Mouse (Mus musculus) left cerebral cortex, adult 8-10 months (tissue): ENCODE measurements around the gene BC051142. TPM values are rescaled to one million over a fixed set of nuclear protein-coding genes. Genes with fewer than 3 reads are reported as not detected.
"Not testable (repeated sequence)": the region's sequence is repeated elsewhere in the genome, so short reads cannot be mapped to it uniquely, and the experiment has no call there.

Experiments
- DNase-seq, 2 experiments: peaks; one replicate each; pipeline ENCODE4 v3.0.0; 2022; ENCODE audit warnings: low spot score in 2 of 2
- total RNA-seq, 4 experiments: library from RNA; stranded (reverse); gene quantifications; 2 replicates each; pipeline ENCODE4 v1.2.4; 2022

Gene BC051142
- total RNA-seq, 4 experiments from 2014 or later, result 3.3 to 5.1 (median 4.3) TPM

DNA sequence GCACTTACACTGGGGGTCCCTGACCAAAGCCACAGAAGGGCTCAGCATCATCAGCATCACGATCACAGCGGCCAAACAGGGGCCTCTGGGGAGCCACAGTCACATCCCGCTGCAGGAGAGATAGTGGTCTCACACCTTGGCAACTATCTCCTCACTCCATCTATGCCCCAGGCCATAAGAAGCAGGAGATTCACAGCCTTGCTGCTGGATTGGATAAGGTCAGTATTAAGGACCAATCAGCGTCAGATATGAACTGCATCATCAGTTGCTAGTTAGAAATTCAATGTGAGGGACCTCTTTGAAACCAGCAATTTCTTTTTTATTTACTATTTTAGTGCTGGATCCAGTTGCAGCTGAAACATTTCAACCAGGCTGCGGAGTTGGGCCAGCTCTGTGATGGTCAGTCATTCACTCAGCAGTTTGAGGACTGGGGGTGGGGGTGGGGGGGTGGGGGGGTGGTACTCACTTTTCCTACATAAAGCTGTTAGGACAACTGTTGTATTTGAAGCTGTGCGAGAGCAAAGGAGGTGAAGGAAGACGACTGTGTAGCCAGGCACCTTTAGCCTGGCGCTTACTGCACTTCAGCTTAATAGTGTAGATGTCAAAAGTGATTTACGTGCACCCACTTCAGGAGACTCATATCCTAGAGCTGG lies 436 bp upstream of the BC051142 start:
- peak in 1 of 2 experiments; percentile 48 for DNase-seq

DNA sequence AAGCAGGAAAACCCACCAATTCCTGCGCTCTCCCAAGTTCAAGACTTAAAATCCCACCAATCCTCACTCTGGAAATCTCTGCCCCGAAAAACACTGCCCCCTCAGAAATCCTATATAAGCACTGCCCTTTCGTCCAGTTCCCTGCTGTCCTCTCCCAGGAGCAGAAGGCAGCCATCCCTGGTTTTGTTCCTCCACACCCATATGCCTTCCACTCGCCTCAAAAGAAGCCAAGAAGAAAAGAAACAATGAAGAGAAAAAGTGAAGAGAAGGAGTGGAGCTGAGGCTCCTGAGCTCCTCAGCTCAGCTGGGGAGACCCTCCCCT lies 735 bp downstream of the BC051142 start:
- DNase-seq, result no peak

DNA sequence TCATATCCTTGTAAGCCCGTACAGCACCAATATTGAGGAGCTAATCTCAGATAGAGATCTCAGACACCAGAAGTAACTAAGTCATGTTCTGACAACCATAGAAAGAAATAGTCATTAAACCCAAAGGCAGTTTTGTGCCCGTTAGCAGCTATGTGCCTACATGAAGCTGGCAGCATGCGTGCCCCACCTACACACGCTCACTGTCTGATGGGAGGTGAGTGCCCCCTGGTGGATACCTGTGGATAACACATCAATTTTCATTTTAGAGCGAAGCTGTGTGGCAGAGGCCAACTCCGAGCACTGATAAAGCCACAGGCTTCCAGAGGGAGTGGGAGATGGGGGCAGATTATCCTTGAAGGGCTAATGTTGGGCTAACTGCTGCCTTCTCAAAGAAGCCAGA lies 12.5 kb downstream of the BC051142 start:
- DNase-seq, result peak; percentile 35 to 60

DNA sequence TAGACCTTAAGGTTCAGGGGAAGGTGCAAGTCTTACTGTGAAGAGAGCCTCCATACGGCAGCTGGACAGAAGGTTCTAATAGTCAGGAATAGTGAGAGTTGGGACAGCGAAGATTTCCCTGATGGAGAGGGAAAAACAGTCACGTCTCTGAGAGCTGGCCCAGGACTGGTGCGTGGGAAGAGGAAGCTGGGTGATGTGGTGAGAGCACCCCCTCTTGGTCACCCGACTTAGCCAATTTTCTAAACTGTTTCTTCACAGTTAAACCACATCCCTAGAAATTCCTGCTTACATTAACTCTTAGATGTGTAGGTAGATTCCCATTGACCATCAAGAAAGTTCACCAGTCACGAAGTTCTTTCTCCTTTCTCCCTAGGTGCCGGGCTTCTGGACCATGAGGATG lies 21.4 kb downstream of the BC051142 start:
- no peak for DNase-seq

DNA sequence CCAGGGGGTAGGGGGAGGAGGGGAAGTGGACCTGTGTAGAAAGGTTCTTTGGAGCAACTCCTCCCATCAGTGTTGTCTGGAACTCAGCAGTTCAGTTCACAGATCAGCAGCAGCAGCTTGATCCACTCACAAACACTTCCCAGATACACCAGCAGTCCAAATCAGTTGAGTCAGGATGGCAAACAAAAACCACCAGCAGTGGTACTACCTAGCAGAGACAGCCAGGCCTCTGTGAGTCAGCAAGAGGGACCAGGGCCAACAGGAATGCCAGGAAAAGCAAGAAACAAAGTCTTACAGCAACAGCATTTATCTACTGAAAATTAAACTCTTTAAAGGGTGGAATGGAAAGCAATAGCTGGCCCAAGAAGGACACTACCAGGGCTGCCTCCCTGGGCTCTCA lies 29.0 kb downstream of the BC051142 start:
- DNase-seq, result peak in 1 of 2 experiments; percentile 25

DNA sequence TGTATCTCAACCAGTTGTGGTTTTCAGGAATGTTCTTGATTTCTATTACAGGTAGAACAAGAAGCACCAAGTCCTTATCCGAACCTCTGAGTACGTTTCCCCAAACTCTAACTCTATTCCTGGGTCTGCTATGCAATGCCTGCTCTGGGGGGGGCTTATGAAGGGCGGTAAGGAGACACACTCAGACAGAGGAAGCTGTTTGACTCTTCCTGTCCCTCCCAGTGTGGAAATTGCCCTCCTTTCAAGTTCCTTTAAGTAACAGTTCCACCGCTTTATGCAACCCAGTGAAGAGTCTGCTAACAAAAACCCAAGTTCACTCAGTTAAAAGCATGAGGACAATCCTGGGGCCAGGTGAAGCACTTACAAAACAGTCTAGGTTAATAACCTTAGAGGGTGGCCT lies 38.5 kb downstream of the BC051142 start:
- no peak for DNase-seq

DNA sequence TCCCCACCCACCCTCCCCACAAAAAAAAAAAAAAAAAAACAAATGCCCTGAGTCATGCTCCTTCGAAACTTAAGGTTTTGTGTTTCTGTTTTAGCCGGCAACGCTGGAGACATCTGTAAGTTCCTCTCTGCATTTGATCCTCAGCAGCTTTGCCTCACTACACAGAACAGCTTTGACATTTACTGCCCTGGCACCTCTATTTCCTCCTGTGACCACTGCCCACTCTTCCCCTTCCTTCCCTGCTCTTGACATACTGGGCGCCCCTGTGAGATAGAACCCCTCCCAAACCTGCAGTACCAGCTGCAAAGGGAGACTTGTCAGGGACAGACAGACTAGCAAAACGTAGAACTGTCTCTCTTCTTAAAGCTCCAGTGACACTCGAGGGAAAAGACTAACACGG lies 39.0 kb downstream of the BC051142 start:
- DNase-seq, result peak in 1 of 2 experiments; percentile 4

DNA sequence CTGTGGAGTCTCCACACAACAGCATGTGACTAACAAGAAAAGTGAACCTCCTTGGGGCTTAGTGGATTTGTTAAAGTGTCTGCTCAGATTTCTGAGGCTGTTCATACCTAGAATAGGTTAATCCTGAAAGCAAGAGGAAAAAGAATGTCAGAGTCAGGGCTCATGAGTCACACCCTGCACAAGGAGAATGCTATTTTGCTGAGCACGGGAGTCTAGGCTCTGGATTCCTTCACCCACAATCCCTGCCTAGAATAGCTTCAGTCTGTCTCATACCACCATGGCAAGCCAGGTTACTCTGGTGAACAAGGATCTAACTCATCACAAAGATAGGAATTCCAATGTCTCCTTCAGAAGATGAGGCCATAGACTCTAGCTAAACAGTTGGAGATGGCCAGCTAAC lies 40.0 kb downstream of the BC051142 start:
- peak; percentile 4 to 11 for DNase-seq

DNA sequence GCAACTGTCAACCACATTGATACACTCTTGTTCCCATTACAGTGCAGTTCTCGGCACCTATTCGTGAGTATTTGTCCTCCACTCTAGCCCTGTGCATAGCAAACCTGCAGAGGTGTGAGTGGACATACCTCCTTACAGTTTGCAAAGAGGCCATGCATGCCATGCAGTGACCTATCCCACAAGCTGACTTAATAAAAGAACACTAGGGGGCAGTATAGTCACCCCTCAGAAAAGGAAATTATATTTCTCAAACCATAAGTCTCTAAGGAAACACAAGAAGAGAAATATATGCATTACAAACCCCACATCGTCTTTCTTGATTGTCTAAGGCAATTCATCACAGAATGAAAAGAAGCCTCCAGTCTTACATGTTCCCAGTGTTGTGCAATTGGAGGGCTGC lies 41.2 kb downstream of the BC051142 start:
- DNase-seq, result no peak

DNA sequence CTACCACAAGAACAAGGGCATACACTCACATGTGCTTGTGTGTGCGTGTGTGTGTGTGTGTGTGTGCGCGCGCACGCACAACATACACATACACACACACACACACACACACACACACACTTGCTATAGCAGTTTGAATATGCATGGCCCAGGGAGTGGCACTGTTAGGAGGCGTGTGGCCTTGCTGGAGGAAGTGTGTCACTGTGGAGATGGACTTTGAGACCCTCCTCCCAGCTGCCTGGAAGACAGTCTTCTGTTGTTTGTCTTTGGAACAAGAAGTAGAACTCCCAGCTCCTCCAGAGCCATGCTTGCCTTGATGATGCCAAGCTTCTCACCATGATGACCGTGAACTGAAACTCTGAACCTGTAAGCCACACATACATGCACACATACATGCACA lies 43.4 kb downstream of the BC051142 start:
- DNase-seq, result no peak

DNA sequence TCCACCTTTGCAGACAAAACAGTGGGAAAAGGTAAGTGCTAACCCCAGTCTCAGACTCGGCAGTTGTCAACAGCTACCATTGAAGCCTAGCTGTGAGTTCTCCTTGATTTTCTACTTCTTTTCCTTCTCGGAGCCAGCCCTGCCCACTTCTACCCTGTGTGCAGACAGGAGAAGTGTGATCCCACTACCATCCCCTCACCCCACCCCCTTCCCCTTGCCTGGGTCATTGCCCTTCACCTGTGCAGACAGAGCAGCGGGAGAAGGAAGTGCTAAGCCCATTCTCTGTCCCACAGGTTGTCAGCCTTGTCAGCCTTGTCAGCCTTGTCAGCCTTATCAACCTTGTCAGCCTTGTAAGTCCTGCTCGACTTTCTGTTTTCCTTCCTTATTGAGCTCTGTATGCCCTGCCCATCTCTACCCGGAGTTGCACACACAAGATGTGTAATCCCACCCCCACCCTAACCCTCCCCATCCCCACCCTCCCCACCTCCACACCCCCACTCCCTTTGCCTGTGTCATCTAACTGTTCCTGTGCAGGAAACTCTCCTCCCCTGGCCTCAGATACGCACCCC lies 49.9 kb downstream of the BC051142 start:
- DNase-seq, result no peak

DNA sequence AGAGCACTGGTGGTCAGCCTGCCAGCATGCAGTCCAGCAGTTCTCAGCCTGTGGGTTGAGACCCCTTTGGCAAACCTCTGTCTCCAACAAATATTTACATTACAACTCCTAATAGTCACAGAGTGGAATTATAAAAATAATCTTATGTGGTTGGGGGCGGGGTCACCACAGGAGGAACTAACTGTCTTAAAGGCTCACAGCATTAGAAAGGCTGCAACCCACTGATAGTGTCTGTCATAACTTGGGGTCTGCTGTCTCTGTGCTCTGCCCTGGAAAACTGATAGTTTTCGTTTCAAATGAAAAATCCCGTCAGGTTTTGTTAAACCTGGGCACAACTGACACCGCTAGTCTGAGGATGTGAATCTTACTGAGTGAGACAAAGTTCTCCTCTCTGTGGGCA lies 59.0 kb downstream of the BC051142 start:
- DNase-seq, result no peak

DNA sequence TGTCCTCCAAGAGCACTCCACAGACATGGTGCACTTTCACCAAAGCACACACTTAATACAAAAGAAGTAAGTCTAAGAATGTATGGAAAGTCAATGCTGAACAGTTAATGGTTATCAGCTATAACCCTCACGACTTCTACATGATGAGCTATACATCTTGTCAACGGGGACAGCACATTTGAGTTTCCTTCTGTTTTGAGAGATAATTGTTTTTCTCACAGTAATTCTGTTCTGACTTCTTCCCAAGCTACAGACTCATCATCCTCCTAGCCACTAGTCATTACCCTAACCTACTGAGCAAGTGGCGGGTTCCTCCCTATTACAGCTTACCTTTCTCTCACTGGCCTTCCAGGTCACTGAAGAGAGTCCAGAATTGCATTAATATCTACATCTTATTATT lies 60.6 kb downstream of the BC051142 start:
- no peak for DNase-seq

DNA sequence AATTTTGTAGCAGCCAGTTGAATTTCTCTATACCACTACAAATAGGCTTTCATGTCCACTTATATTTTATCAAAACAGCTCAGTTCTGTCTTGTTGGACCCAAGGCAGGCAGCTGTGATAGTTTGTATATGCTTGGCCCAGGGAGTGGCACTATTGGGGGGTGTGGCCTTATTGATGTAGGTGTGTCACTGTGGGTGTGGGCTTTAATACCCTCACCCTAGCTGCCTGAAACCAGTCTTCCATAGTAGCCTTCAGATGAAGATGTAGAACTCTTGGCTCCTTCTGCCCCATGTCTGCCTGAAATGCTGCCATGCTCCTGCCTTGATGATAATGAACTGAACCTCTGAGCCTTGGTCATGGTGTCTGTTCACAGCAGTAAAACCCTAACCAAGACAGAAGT lies 67.3 kb downstream of the BC051142 start:
- not testable (repeated sequence) for DNase-seq

DNA sequence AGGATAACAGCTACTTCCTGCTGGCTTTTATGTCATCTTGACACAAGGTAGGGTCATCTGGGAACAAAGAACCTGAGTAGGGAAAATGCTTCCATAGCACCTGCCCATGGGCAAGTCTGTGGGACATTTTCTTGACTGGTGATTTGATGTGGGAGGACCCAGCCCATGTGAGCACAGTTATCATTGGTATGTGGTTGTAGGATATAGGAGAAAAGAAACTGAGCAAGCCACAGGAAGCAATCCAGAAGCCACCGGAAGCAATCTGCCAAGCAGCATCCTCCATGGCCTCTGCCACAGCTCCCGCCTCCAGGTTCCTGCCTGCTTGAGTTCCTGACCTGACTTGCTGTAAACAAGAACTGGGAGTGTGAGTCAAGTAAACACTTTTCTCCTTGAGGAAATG lies 71.9 kb downstream of the BC051142 start:
- no peak for DNase-seq

DNA sequence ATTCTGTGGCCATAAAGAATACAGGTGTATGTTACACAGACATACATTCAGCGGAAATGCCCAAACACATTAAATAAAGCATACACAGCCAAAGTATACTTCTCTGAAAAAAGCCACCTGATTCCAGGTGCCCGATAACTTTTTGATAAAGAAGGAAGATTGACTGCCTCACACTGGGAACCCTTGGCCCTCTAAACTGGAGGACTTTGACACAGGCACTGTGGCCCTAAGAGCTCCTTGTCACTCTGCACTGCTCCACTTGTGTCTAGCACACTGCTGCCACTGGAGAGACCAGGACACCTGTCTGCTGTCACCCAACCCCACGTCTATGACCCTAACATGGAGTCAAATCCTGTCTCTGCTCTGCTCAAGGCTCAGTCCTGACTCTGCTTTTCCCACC lies 76.4 kb downstream of the BC051142 start:
- no peak for DNase-seq

DNA sequence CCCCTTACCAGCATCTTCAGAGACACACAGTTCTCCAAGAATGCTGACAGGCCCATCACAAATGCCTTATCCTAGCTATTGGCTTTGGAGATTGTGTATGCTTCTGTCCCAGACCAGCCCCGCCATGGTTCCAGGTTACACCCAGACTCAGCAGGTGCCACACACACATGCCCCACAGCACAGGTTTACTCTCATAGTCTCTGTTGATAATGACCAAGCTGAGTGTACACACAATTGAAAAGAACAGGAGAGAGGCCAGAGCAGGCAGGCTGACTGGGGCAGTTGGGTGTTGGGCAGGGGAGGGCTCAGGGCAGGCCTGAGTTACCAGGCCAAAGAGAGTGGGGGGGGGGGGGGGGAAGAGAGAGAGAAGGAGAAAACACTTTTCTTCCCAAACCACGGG lies 77.8 kb downstream of the BC051142 start:
- DNase-seq, result no peak

DNA sequence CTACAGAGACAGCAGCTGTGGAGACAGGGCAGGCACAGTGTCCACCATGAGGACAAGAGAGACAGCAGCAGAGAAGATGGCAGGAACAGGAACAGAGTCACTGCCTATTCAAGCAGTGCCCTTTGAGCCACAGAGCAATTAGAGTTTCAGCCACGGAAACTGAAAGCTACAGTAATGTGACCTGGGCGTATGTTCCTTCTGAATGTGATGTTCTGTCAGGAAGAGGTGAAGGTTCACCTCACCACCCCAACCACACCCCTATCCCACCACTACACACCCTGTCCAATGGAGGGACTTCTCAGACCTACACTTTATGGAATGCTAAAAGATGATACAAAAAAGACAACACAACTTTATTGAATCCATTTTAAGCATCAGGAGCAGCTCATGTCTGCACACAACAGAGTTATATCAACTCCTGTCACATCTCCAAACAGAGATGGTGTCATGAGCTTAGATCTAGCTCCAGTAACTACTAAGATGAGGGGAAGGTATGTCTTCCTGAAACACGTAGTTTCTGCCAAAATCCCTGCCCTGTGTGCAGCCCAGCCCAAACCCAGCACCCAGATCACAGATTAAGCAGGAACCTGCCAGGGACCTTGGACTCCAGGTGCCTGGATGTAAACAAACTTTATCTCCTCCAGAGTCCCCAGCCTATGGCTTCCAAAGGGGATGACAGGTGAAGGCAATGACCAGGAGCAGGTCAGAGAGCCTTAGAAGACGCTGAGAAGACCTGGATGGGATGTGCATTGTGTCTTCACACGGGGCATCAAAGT lies 78.8 kb downstream of the BC051142 start, which contains the start of gene Btnl4:
Gene Btnl4, minus strand, starts transcription at position 81 of the 776 bp plus-strand sequence.
- not testable (repeated sequence) for DNase-seq

DNA sequence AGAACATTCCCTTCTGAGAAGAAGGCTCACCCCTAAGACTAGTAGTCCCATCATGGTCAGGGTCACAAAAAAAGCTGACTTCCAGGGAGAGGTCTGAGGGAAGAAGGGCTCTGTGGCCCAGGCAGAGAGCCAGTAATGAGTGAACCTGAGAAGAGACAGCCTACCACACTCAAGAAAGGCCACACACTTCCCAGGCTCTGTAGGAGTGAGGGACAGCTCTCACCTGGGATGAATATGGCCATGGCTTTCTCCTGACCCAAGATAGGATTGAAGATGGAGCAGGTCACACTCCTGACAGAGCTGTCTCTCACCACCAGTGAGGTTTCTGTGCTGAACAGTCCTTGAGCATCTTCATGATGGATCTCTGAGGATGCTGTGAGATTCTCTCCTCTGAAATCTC lies 94.2 kb downstream of the BC051142 start:
- DNase-seq, result no peak

DNA sequence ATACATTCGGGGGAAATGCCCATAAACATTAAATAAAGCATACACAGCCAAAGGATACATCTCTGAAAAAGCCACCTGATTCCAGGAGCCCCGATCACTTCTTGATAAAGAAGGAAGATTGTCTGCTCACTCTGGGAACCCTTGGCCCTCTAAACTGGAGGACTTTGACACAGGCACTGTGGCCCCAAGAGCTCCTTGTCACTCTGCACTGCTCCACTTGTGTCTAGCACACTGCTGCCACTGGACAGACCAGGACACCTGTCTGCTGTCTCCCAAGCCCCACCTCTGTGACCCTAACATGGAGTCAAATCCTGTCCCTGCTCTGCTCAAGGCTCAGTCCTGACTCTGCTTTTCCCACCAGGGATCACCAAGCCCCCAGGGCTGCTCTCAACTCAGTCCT lies 96.5 kb downstream of the BC051142 start:
- DNase-seq, result not testable (repeated sequence)

DNA sequence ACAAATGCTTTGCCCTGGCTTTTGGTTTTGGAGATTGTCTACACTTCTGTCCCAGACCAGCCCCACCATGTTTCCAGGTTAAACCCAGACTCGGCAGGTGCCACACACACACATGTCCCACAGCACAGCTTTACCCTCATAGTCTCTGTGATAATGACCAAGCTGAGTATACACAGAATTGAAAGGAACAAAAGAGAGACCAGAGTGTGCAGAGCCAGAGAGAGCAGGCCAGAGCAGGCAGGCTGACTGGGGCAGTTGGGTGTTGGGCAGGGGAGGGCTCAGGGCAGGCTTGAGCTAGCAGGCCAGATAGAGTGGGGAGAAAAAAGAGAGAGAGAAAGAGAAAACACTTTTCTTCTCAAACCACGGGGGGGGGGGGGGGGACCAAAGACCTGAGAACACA lies 97.9 kb downstream of the BC051142 start:
- no peak for DNase-seq

DNA sequence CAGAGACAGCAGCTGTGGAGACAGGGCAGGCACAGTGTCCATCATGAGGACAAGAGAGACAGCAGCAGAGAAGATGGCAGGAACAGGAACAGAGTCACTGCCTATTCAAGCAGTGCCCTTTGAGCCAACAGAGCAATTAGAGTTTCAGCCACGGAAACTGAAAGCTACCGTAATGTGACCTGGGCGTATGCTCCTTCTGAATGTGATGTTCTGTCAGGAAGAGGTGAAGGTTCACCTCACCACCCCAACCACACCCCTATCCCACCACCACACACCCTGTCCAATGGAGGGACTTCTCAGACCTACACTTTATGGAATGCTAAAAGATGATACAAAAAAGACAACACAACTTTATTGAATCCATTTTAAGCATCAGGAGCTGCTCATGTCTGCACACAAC lies 98.7 kb downstream of the BC051142 start:
- DNase-seq, result not testable (repeated sequence)

DNA sequence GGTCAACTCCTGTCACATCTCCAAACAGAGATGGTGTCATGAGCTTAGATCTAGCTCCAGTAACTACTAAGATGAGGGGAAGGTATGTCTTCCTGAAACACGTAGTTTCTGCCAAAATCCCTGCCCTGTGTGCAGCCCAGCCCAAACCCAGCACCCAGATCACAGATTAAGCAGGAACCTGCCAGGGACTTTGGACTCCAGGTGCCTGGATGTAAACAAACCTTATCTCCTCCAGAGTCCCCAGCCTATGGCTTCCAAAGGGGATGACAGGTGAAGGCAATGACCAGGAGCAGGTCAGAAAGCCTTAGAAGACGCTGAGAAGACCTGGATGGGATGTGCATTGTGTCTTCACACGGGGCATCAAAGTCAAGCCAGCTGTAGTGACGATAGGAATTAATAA lies 99.1 kb downstream of the BC051142 start:
- DNase-seq, result not testable (repeated sequence)
